Comparison of ENCODE assay signal across 8 mouse cellular contexts in the genomic region with DNA sequence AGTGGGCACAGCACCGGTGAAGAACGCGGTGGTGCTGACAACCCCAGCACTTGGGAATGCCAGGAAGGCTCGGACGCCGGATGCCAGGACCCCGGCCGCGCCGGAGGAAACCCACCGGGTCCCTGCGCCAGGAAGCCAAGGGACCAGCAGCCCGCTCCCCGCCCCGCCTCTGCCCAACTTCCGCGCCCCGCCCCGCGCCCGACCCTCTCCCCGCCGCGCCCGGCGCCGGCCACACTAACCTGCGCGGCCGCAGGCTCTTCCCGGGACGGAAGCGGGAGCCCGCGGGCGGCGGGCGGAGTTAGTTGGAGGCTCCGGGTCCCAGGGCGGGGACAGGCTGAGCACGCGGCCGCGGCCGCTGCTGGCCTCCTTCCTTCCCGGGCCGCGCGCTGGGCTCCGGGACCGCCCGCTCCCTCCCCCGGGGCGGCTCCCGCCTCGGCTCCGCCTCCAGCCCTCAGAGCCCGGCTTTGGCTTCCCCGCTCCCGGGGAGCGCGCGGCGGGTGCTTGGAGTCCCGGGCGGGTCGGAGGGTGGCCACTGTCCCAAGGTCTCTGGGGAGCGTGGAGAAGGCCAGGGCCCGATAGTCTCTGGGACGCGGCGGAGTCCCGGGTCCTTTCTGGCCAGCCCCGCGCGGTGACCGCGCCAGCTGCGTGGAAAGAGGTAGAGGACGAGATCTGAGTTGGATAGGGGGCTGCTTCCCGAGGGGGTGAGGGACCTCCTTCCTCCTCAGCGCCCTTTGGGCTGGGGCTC. TPM values are rescaled to one million over a fixed set of nuclear protein-coding genes. Genes with fewer than 3 reads are reported as not detected.
DNase-seq lines count a peak whose midpoint lies in the region; ATAC-seq and TF ChIP-seq lines count a peak whose summit lies in the region.

A gene (minus strand): TSS at position 401 of the 745 bp plus-strand sequence.

- H3K36me3 ChIP-seq in forebrain, embryonic 10.5 days (replicated peaks), result no peaks in the 10 kb centered on the region
- H3K36me3 ChIP-seq in heart, embryonic 13.5 days, result no peaks in the 10 kb centered on the region
- H3K36me3 ChIP-seq in kidney, postnatal 0 days (ENCODE audit: insufficient read depth, low read length), result no peaks in the 10 kb centered on the region
- no peaks in the 10 kb centered on the region for H3K36me3 ChIP-seq in liver, embryonic 11.5 days (ENCODE audit: control insufficient read depth, insufficient read depth, low read length)
- H3K36me3 ChIP-seq in myocyte (ENCODE audit: control insufficient read depth, insufficient read depth), result no peaks in the 10 kb centered on the region

- H3K9me3 ChIP-seq in forebrain, embryonic 10.5 days, result no peaks in the 10 kb centered on the region
- H3K9me3 ChIP-seq in heart, embryonic 13.5 days, result no peaks in the 10 kb centered on the region
- no peaks in the 10 kb centered on the region for H3K9me3 ChIP-seq in kidney, postnatal 0 days (replicated peaks; ENCODE audit: low read length)
- H3K9me3 ChIP-seq in liver, embryonic 11.5 days (ENCODE audit: control insufficient read depth, low read length), result no peaks in the 10 kb centered on the region

- H3K79me2 ChIP-seq in myocyte (ENCODE audit: control insufficient read depth, insufficient read depth), result peaks cover 14% of the 10 kb centered on the region

- H3K4me1 ChIP-seq in forebrain, embryonic 10.5 days, result peaks cover 33% of the 10 kb centered on the region
- peaks cover 20% of the 10 kb centered on the region for H3K4me1 ChIP-seq in heart, embryonic 13.5 days
- H3K4me1 ChIP-seq in kidney, postnatal 0 days (replicated peaks; ENCODE audit: insufficient read depth, low read length), result 0 out of 2 replicates have a peak, but pooled peaks cover 3% of the 10 kb centered on the region
- peaks cover 3% of the 10 kb centered on the region; the same call in 1 of the 2 replicates for H3K4me1 ChIP-seq in liver, embryonic 11.5 days (replicated peaks; ENCODE audit: control insufficient read depth, insufficient read depth, low read length)

- peaks cover 7% of the 10 kb centered on the region; the same call in 1 of the 2 replicates for H3K27me3 ChIP-seq in forebrain, embryonic 10.5 days (ENCODE audit: poor library complexity, severe bottlenecking)
- no peaks in the 10 kb centered on the region for H3K27me3 ChIP-seq in heart, embryonic 13.5 days (replicated peaks)
- H3K27me3 ChIP-seq in kidney, postnatal 0 days (ENCODE audit: insufficient read depth, low read length), result no peaks in the 10 kb centered on the region
- no peaks in the 10 kb centered on the region for H3K27me3 ChIP-seq in liver, embryonic 11.5 days (replicated peaks; ENCODE audit: control insufficient read depth, insufficient read depth, low read length)
- no peaks in the 10 kb centered on the region for H3K27me3 ChIP-seq in myocyte (ENCODE audit: control insufficient read depth, insufficient read depth, insufficient read length)

- WGBS in forebrain, embryonic 10.5 days, result under 1% methylated on average over 71 of the region's 82 CpGs
- under 1% methylated on average over 73 of the region's 82 CpGs for WGBS in heart, embryonic 13.5 days
- WGBS in kidney, postnatal 0 days, result under 1% methylated on average over 62 of the region's 82 CpGs
- under 1% methylated on average over 53 of the region's 82 CpGs for WGBS in liver, embryonic 11.5 days

- peak within 1 kb of the TSS; percentile 45 for H3ac ChIP-seq in myocyte (ENCODE audit: control insufficient read depth, insufficient read length)

- H3K4me2 ChIP-seq in heart, embryonic 13.5 days, result peak within 1 kb of the TSS; percentile 70
- peak within 1 kb of the TSS; percentile 77 for H3K4me2 ChIP-seq in kidney, postnatal 0 days (ENCODE audit: low read length)
- peak within 1 kb of the TSS; percentile 77 for H3K4me2 ChIP-seq in liver, embryonic 11.5 days
- peak within 1 kb of the TSS; percentile 90 for H3K4me2 ChIP-seq in myocyte (ENCODE audit: low read depth)

- peak within 1 kb of the TSS; percentile 94 for H3K9ac ChIP-seq in heart, embryonic 13.5 days
- peak within 1 kb of the TSS; percentile 74 for H3K9ac ChIP-seq in kidney, postnatal 0 days (ENCODE audit: low read depth, low read length)
- H3K9ac ChIP-seq in liver, embryonic 11.5 days (ENCODE audit: low read depth, low read length), result peak within 1 kb of the TSS; percentile 75

- peak within 1 kb of the TSS; percentile 78 for H3K4me3 ChIP-seq in forebrain, embryonic 10.5 days
- H3K4me3 ChIP-seq in heart, embryonic 13.5 days, result peak within 1 kb of the TSS; percentile 89
- H3K4me3 ChIP-seq in kidney, postnatal 0 days (replicated peaks; ENCODE audit: low read depth, low read length), result peak within 1 kb of the TSS; percentile 73
- H3K4me3 ChIP-seq in liver, embryonic 11.5 days (ENCODE audit: low read depth, low read length), result peak within 1 kb of the TSS; percentile 66
- H3K4me3 ChIP-seq in myocyte, result peak within 1 kb of the TSS; percentile 62

- ATAC-seq in heart, embryonic 13.5 days (ENCODE audit: extremely low read depth, insufficient number of reproducible peaks, low FRiP score, low TSS enrichment), result peak; percentile 83
- ATAC-seq in kidney, postnatal 0 days (replicated peaks; ENCODE audit: low FRiP score, low read depth), result peak; percentile 96
- ATAC-seq in liver, embryonic 11.5 days (replicated peaks; ENCODE audit: low FRiP score), result peak; percentile 94

- DNase-seq in CD4-positive helper T cell, adult 2 months (ENCODE audit: low read depth, low spot score), result peak; percentile 67
- peak; percentile 56 for DNase-seq in c-Kit-positive CD71-negative TER-119-negative erythroid progenitor cells, embryonic 14.5 days (ENCODE audit: low read depth)
- peak; percentile 71 for DNase-seq in forebrain, embryonic 10.5 days (ENCODE audit: extremely low spot score, low spot score)
- peak; percentile 88 for DNase-seq in kidney, postnatal 0 days (ENCODE audit: low spot score)
- DNase-seq in liver, embryonic 11.5 days (ENCODE audit: low spot score), result peak; percentile 81
- DNase-seq in spleen, postnatal 4 days (ENCODE audit: low spot score in 2 of 2), result peak; percentile 64 to 83

- no peak for TF ChIP-seq CTCF in kidney, postnatal 0 days (IDR thresholded peaks at IDR 0.05; ENCODE audit: low read depth)

- peak; percentile 55 for TF ChIP-seq POLR2A in myocyte (IDR thresholded peaks at IDR 0.05; ENCODE audit: insufficient read length, low read depth)

- H3K27ac ChIP-seq in forebrain, embryonic 10.5 days, result peak within 1 kb of the TSS; percentile 93
- peak within 1 kb of the TSS; percentile 93 for H3K27ac ChIP-seq in heart, embryonic 13.5 days (replicated peaks)
- H3K27ac ChIP-seq in kidney, postnatal 0 days, result peak within 1 kb of the TSS; percentile 75
- H3K27ac ChIP-seq in liver, embryonic 11.5 days (ENCODE audit: low read depth, low read length), result no peak within 1 kb of the TSS; the same call in 1 of the 2 replicates

TF ChIP-seq in myocyte, 11 proteins besides CTCF, POLR2A, EP300 and RAD21:
- TF ChIP-seq E2F4 (IDR thresholded peaks at IDR 0.05; ENCODE audit: insufficient read depth) (peak; percentile 8), MYOD1 (IDR thresholded peaks at IDR 0.05; ENCODE audit: control insufficient read depth in 1 of 3, insufficient read length in 2 of 3, low read depth in 2 of 3) (peak in 1 of 3 experiments; percentile 5), SRF (IDR thresholded peaks at IDR 0.05; ENCODE audit: control insufficient read depth, insufficient read length, low read depth) (no peak), USF1 (IDR thresholded peaks at IDR 0.05; ENCODE audit: low read depth) (no peak), MAX (IDR thresholded peaks at IDR 0.05; ENCODE audit: low read depth) (no peak)

RNA-seq across cellular contexts. Expression of the gene that starts here (rescaled TPM):
- polyA plus RNA-seq in forebrain, embryonic 10.5 days (2016; fragmentation: Nextera tagmentation; extraction: Ambion mirVana), result 13.1 and 13.8 TPM in 2 replicates
- polyA plus RNA-seq in heart, embryonic 13.5 days (2015; fragmentation: Nextera tagmentation; extraction: Ambion mirVana), result 340 and 404 TPM in 2 replicates
- 63.1 and 67.6 TPM in 2 replicates for polyA plus RNA-seq in kidney, postnatal 0 days (2015; fragmentation: Nextera tagmentation; extraction: Ambion mirVana)
- polyA plus RNA-seq in liver, embryonic 11.5 days (2014; fragmentation: Nextera tagmentation; extraction: Ambion mirVana), result 11.8 and 16.1 TPM in 2 replicates
- polyA plus RNA-seq in myocyte (2012; fragmentation: generic; extraction: Trizol), result 29.4 TPM
